Mouse (Mus musculus): ENCODE results near the gene Taok3.

DNA sequence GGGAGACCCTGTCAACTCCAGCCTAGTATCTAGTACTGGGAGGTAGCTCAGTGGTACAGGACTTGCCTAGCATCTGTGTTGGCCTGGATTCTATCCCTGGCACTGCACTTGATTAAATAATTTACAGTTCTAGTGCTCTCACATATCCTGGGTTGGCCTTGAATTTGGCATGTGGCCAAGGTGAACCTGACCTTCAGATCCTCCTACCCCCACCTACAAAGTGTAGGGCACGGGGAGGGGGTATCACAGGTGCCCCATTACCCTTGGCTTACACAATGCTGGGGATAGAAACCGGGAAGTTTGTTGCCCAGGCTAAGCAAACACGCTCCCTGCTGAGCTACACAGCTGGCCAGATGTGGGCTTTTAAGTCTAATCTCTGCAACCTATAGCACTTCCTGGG lies 183.0 kb downstream of the Taok3 start:
- TF ChIP-seq CTCF (IDR thresholded peaks at IDR 0.05; ENCODE audit: extremely low read depth, insufficient read depth, low read length) = no peak
- no peak for TF ChIP-seq POLR2A (IDR thresholded peaks at IDR 0.05; ENCODE audit: extremely low read depth, insufficient read depth, low read length)
